Mouse (Mus musculus) heart, postnatal 4 days (tissue): ENCODE results near the gene Ilk. TPM values are rescaled to one million over a fixed set of nuclear protein-coding genes. Genes with fewer than 3 reads are reported as not detected.
"Not testable (repeated sequence)": the region's sequence is repeated elsewhere in the genome, so short reads cannot be mapped to it uniquely, and the experiment has no call there.

Experiments used
- DNase-seq: peaks from one replicate; pipeline ENCODE4 v3.0.0; 2021
- total RNA-seq, 2 experiments: library from RNA; stranded (reverse); gene quantifications; 2 replicates each; pipeline ENCODE4 v1.2.3; 2021

The Ilk gene
- 100 to 1,000 TPM; 214 to 215 TPM for total RNA-seq

DNA sequence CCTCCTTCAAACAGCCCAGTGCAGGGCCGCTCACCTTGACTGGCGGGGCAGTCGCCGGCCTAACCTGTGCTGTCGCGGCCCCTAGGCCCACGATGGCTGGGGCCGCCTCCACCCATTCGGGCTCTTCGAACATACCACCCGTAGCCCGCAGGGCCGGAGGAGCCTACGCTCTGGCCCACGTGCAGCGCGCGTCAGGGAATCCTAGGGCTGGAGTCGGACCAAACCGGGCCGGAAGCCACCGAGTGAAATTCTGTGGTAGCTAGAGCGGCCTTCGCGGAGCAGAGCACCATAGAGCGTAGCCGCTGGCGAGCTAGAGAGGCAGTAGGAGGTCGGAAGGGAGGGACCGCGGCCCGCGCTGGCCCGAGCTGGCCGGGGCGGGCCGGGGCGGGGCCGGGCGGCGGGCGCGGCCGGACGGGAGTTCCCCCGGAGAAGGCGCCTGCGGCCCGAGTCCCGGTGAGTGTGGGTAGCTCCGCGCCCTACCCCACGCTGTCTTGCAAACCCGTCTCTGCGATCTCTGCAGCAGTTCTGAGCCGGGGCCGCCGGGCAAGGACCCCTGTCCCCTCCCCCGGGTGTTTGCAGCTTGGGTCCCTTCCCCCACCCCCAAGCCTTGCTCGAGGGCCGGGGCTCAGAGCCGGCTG lies at the start of gene Ilk:
Gene Ilk (plus strand): TSS at position 329 of the 638 bp plus-strand sequence.
- peak; percentile 95 for DNase-seq

DNA sequence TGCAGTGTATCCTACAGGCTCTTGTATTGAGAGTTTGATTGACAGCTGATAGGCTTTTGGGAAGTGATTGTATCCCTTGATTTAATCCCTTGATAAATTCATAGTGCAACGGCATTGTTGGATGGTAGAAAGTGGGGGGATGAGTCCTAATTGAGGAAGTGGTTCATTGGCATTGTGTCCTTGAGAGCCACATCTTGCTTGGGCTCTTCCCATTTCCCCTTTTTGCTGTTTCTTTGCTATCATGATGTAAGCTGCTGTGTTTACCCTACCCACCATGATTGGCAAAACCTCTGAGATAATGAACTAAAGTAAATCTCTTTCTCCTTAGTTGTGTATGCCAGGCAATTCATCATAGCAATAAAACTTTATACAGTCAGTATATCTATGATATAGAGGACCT lies 45.5 kb upstream of the Ilk start:
- no peak for DNase-seq

DNA sequence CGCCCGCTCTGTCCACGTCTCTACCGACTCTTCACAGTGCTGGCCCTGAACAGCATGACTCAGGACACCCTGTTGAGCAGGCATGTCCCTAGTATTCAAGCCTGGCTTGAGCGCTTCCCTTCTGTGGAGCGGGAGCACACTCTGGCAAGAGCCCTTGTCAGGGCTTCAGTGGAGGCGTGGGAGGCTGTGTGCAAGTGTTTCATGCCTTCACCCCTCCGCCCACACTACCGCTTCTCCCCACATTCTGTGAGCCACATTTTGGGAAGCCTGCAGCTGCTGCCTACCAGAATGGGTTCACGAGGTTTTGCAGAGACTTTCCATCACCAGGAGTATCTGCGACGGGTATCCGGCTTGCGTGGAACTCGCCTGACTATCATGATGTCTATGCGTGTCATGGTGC lies 33.2 kb upstream of the Ilk start:
- no peak for DNase-seq

DNA sequence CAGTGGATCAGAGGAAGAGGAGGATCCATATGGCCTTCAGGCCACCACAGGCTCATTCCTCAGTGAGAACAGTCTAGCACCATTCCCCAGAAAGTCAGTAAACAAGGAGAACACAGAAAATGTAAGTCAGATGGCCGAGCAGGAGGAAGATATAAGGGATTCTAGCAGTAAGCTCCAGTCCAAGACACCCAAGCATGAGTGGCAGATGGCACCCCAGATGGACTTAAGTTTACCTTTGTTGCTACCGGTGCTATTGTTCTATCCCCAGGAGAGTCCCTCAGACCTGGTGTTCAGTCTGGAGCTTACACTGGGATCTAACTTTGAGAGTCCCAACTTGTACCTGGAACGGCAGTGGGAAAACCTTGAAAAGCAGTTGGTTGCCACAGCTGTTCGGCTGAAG lies 32.6 kb upstream of the Ilk start:
- no peak for DNase-seq

- no peak for DNase-seq
Measured at GRCm38 (mm10) chr7:105708733-105709132, 27.7 kb upstream of the Ilk start.

GRCm38 (mm10) chr7:105715366-105715765 lies 21.0 kb upstream of the Ilk start:
- no peak for DNase-seq

DNA sequence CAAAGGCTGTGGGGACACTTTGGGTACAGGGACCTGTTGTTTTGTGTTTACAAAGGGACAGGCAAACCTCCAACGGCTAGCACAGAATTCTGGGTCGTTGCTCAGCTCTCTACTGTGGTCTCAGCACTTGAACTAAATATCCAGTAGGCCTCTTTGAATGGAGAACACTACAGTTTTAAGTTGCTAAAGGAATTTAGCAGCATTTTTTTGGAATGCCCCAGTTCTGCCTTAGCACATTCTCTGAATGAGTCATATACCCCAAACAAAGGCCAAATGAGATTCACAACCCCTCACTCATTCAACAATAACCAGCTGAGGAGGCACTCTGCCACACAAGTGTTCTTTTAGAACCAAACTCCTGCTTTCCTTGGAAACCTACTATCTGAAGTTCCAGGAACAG lies 14.5 kb upstream of the Ilk start:
- DNase-seq: no peak

GRCm38 (mm10) chr7:105726144-105726979 lies 10.0 kb upstream of the Ilk start:
- DNase-seq: peak; percentile 52

- no peak for DNase-seq
Measured at GRCm38 (mm10) chr7:105726980-105727325, 9.4 kb upstream of the Ilk start.

DNA sequence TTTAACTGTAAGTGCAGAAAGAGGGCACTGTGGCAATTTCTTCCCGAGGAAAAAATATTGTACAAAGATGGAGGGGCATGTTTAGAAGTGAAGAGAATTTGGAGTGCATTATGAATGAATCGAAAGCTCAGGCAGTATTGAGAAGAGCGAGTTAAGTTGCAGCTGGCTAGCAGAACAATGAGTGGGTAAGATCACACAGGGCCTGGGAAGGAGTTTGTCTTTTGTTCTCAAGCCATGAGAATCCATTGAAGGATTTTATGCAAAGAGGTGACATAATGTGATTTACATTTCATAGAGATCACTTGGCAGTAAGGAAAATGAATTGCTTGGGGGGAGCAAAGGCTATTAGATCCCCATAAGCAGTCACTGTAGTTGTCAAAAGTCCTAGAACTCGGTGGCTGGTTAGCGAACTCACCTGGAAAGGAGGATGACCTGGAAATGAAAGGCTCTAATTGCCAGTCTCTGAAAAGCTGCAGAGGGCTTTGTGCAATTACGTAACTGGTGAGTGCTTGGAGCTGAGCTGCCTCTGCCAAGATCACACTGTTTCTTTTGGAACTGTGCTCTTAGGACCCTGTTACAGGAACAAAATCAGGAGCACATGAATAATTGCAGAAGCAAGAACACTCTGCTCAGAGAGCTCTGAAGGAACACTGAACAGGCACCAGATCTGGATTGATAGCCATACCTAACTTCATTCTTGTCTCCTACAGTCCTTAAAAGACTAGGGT lies 7.5 kb upstream of the Ilk start:
- no peak for DNase-seq

DNA sequence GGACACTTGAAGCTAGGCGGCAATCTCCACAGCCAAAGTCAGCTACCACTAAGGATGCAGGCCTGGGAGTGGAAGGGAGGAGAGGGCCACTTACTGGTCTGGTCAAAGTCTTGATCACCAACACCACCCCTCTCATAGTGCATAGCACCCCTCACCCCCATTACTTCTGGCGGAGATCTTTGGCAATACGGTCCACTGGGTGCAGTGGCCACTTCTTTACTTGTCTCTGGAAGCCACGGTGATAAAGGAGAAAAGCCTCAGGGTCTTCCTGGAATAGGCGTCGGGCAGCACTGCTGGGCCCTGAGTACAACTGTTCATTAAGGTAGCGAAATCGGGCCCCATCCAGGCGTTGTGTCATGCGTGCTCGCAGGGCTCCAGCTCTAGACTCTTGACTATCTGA lies 2.6 kb upstream of the Ilk start:
- no peak for DNase-seq

- no peak for DNase-seq
Measured at GRCm38 (mm10) chr7:105734826-105735225, 1.6 kb upstream of the Ilk start.

DNA sequence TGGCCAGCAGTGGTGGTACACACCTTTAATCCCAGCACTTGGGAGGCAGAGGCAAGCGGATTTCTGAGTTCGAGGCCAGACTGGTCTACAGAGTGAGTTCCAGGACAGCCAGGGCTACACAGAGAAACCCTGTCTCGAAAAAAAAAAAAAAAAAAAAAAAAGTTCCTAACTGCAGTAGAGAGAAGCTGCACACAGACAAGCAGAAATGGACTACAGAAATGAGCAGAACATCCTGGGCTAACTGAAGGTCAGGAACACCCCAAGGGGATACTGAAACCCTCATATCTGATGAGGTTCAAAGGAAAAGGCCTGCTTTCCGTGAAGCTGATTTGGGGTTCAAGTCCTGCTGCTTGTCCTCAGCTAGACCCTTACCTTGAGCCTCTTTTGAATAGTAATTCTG lies 928 bp upstream of the Ilk start:
- DNase-seq: not testable (repeated sequence)

- DNase-seq: peak; percentile 61
Measured at GRCm38 (mm10) chr7:105736911-105737521, 624 bp downstream of the Ilk start, which contains the start of gene Rrp8. Rrp8 (minus strand) TSS chr7:105737385.

DNA sequence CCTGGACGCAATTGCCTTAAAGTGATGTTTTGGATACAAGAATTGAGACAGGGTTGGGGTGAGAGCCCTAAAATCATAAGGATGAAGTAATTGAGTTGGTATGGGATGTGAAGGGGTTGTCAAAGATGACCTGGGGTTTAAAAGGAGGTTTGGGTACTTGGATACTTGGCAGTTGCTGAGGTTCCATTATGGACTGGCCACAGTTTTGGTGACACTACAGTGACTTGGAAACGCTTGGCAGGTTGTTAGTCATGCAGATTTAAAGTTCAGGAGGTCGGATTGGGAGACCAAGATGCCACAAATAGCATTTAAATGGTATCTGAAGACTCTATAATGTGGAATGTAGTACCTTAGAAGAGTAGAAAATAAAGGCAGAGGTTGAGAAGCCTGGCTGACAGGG lies 1.3 kb downstream of the Ilk start:
- DNase-seq: no peak

DNA sequence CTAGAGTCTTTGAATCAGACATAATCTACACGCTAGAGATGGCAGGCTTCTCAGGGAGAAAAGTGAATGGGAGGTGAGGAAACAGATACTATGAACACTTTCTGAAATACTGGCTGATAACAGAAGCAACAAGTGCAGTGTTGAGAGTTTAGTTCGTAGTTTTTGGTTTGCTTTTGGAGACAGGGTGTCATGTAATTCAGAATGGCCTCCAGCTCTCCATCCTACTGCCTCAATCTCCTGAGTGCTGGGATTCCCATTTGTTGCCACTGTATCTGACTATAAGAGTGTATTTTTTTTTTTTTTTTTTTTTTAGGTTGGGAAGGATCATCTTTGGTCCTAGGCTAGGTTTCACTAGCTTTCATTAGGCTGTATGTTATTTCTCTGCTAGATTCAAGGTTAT lies 1.9 kb downstream of the Ilk start:
- DNase-seq: no peak

DNA sequence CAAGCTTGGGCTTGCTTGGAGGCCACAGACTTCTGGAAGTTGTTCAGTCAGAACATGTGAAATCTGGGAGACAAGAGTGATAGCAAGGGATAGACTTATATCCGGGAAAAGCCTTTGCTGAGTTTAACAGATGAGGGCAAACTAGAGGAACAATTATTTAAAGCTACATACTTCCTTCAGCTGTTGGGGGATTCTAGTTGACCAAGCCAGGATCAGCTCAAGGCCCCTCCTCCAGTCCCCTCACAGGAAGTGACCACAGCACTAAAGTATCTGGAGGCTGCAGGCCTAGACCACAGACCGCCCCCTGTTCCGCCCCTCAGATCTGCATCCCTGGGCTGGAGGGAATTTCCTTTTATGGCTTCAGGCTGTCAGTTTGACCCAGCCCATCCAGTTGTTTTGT lies 2.6 kb downstream of the Ilk start:
- peak; percentile 81 for DNase-seq

DNA sequence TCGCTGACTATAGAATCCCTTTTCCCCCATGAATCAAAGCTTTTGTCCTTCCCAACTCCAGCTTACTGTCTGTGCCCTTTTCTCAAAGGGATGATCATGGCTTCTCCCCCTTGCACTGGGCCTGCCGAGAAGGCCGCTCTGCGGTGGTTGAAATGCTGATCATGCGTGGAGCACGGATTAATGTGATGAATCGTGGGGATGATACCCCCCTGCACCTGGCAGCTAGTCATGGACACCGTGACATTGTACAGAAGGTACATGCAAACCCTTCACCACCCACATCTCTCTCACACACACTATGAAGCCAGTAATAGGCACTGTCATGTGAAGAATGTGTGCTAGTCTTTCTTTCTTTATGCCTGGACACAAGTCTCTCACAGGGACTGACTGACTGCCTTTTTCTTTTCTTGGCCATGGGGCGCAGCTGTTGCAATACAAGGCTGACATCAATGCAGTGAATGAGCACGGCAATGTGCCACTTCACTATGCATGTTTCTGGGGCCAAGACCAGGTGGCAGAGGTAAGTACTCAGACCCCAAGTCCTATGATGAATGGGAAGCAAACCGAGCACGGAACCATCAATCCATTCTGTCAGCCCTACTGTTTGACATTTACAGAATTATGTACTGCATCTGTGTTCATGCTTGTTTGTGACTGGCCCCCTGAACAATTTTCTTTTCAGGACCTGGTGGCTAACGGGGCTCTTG lies 3.9 kb downstream of the Ilk start:
- no peak for DNase-seq

GRCm38 (mm10) chr7:105740851-105741250 lies 4.5 kb downstream of the Ilk start:
- DNase-seq: no peak

- DNase-seq: no peak
Measured at GRCm38 (mm10) chr7:105741978-105742377, 5.6 kb downstream of the Ilk start.

- not testable (repeated sequence) for DNase-seq
Measured at GRCm38 (mm10) chr7:105742539-105743215, 6.3 kb downstream of the Ilk start.
